Mouse (Mus musculus) lung, embryonic 14.5 days (tissue): ENCODE results near the gene Kcnma1. TPM values are rescaled to one million over a fixed set of nuclear protein-coding genes. Genes with fewer than 3 reads are reported as not detected.

ENCODE experiments used
- ATAC-seq: fragments of 200-750 bp; cut with Nextera tagmentation; 2 replicates; pipeline ENCODE4 v1.8.0; 2017; ENCODE audit warnings: mild to moderate bottlenecking, moderate TSS enrichment, moderate library complexity; ENCODE audit not compliant: insufficient read depth
- DNase-seq: peaks from one replicate; pipeline ENCODE4 v3.0.0-alpha.2; 2015
- H3K27ac ChIP-seq: fragments of 300-500 bp; sonication (generic); 2 replicates; pipeline ENCODE4 v1.5.1; 2014; ENCODE audit warnings: low read depth, mild to moderate bottlenecking, moderate library complexity
- H3K27me3 ChIP-seq: fragments of 300-500 bp; sonication (generic); 2 replicates; pipeline ENCODE4 v1.6.1; 2014; ENCODE audit warnings: low read length, control low read depth; ENCODE audit not compliant: insufficient read depth
- H3K36me3 ChIP-seq: fragments of 300-500 bp; sonication (generic); 2 replicates; pipeline ENCODE4 v1.6.1; 2014; ENCODE audit warnings: control low read depth; ENCODE audit not compliant: insufficient read depth
- H3K4me1 ChIP-seq: fragments of 300-500 bp; sonication (generic); 2 replicates; pipeline ENCODE4 v1.6.1; 2014; ENCODE audit warnings: antibody characterized with exemption, control low read depth; ENCODE audit not compliant: insufficient read depth
- H3K4me2 ChIP-seq: fragments of 300-500 bp; sonication (generic); 2 replicates; pipeline ENCODE4 v1.6.1; 2014; ENCODE audit warnings: mild to moderate bottlenecking
- H3K4me3 ChIP-seq: fragments of 300-500 bp; sonication (generic); 2 replicates; pipeline ENCODE4 v1.5.1; 2014; ENCODE audit warnings: low read depth, low read length
- H3K9ac ChIP-seq: fragments of 300-500 bp; sonication (generic); 2 replicates; pipeline ENCODE4 v1.6.1; 2014
- H3K9me3 ChIP-seq: fragments of 300-500 bp; sonication (generic); 2 replicates; pipeline ENCODE4 v1.6.1; 2016; ENCODE audit warnings: low read depth, low read length, control low read depth
- CTCF ChIP-seq: IDR thresholded peaks from 2 replicates; pipeline ENCODE4 v1.5.1; 2016; ENCODE audit warnings: antibody characterized with exemption, low read depth
- WGBS: fragments of 180-500 bp; shearing (Covaris S2); extraction: QIAGEN DNeasy Blood & Tissue Kit; methylation state at CpG from one replicate; pipeline ENCODE4 v1.1.7; 2014; 5-methylcytosine and 5-hydroxymethylcytosine counted together
- polyA plus RNA-seq: library from polyadenylated mRNA; unstranded; fragments of >200 nt; fragmentation: Nextera tagmentation; extraction: Ambion mirVana; gene quantifications from 2 replicates; pipeline ENCODE4 v1.2.1, GENCODE M21; 2014

Kcnma1 gene
- polyA plus RNA-seq, 1 experiment from 2014 or later = 1.5 TPM

GRCm38 (mm10) chr14:23651682-23652081 is 362.6 kb downstream of the Kcnma1 start:
- H3K27me3 ChIP-seq = no peaks in the 10 kb centered on the region
- TF ChIP-seq CTCF = no peak
- peak; percentile 42 for DNase-seq
- 61% methylated on average over 4 of the region's 4 CpGs for WGBS
- no peak overlapping the region for H3K4me2 ChIP-seq
- H3K36me3 ChIP-seq = no peaks in the 10 kb centered on the region
- H3K4me1 ChIP-seq = no peaks in the 10 kb centered on the region
- H3K4me3 ChIP-seq = no peak overlapping the region
- no peak overlapping the region for H3K27ac ChIP-seq
- H3K9ac ChIP-seq = no peak overlapping the region
- no peaks in the 10 kb centered on the region for H3K9me3 ChIP-seq
- ATAC-seq = no peak

- DNase-seq = no peak
- no peak for TF ChIP-seq CTCF
- Histone ChIP-seq H3K4me3 (no peak overlapping the region), H3K36me3 (no peaks in the 10 kb centered on the region), H3K4me1 (no peaks in the 10 kb centered on the region), H3K4me2 (no peak overlapping the region), H3K9me3 (no peaks in the 10 kb centered on the region), H3K27ac (no peak overlapping the region), H3K9ac (no peak overlapping the region), H3K27me3 (no peaks in the 10 kb centered on the region)
- ATAC-seq = no peak
- 70% methylated on average over 3 of the region's 3 CpGs for WGBS
Observed at GRCm38 (mm10) chr14:23650126-23650525, 364.2 kb downstream of the Kcnma1 start.

GRCm38 (mm10) chr14:23645361-23646063 is 368.8 kb downstream of the Kcnma1 start:
- WGBS = 76% methylated on average over 9 of the region's 9 CpGs
- H3K4me2 ChIP-seq = no peak overlapping the region
- no peak for ATAC-seq
- H3K36me3 ChIP-seq = no peaks in the 10 kb centered on the region
- no peak for TF ChIP-seq CTCF
- no peak overlapping the region for H3K9ac ChIP-seq
- H3K4me3 ChIP-seq = no peak overlapping the region
- DNase-seq = no peak
- no peaks in the 10 kb centered on the region for H3K4me1 ChIP-seq
- H3K27me3 ChIP-seq = no peaks in the 10 kb centered on the region
- no peak overlapping the region for H3K27ac ChIP-seq
- H3K9me3 ChIP-seq = no peaks in the 10 kb centered on the region

- H3K4me1 ChIP-seq = no peaks in the 10 kb centered on the region
- 80% methylated on average over 3 of the region's 3 CpGs for WGBS
- no peak overlapping the region for H3K4me2 ChIP-seq
- H3K27me3 ChIP-seq = no peaks in the 10 kb centered on the region
- TF ChIP-seq CTCF = no peak
- no peak for DNase-seq
- no peak for ATAC-seq
- no peaks in the 10 kb centered on the region for H3K9me3 ChIP-seq
- H3K36me3 ChIP-seq = no peaks in the 10 kb centered on the region
- H3K27ac ChIP-seq = no peak overlapping the region
- no peak overlapping the region for H3K9ac ChIP-seq
- no peak overlapping the region for H3K4me3 ChIP-seq
Observed at GRCm38 (mm10) chr14:23643162-23643561, 371.1 kb downstream of the Kcnma1 start.

- peak; percentile 28; the same call in 1 of the 2 replicates for TF ChIP-seq CTCF
- Histone ChIP-seq H3K27me3 (no peaks in the 10 kb centered on the region), H3K4me1 (no peaks in the 10 kb centered on the region), H3K36me3 (no peaks in the 10 kb centered on the region), H3K27ac (no peak overlapping the region), H3K9me3 (no peaks in the 10 kb centered on the region), H3K4me2 (no peak overlapping the region), H3K9ac (no peak overlapping the region), H3K4me3 (no peak overlapping the region)
- ATAC-seq (no peak), DNase-seq (no peak)
- WGBS = 41% methylated on average over 2 of the region's 2 CpGs
Observed at GRCm38 (mm10) chr14:23640665-23641064, 373.6 kb downstream of the Kcnma1 start.

GRCm38 (mm10) chr14:23638078-23638695 is 376.1 kb downstream of the Kcnma1 start:
- Histone ChIP-seq H3K27me3 (no peaks in the 10 kb centered on the region), H3K27ac (0 out of 2 replicates have a peak overlapping the region, but pooled peaks have one; percentile 36), H3K4me1 (no peaks in the 10 kb centered on the region), H3K36me3 (no peaks in the 10 kb centered on the region), H3K9ac (no peak overlapping the region), H3K4me2 (no peak overlapping the region), H3K4me3 (no peak overlapping the region), H3K9me3 (no peaks in the 10 kb centered on the region)
- 33% methylated on average over 3 of the region's 3 CpGs for WGBS
- no peak for TF ChIP-seq CTCF
- ATAC-seq = no peak
- DNase-seq = peak; percentile 4

GRCm38 (mm10) chr14:23635903-23636302 is 378.4 kb downstream of the Kcnma1 start:
- no peaks in the 10 kb centered on the region for H3K9me3 ChIP-seq
- 44% methylated on average over 4 of the region's 4 CpGs for WGBS
- no peak for TF ChIP-seq CTCF
- no peak for DNase-seq
- H3K4me2 ChIP-seq = no peak overlapping the region
- H3K9ac ChIP-seq = no peak overlapping the region
- H3K4me1 ChIP-seq = no peaks in the 10 kb centered on the region
- no peak for ATAC-seq
- no peak overlapping the region for H3K27ac ChIP-seq
- no peaks in the 10 kb centered on the region for H3K27me3 ChIP-seq
- H3K36me3 ChIP-seq = no peaks in the 10 kb centered on the region
- H3K4me3 ChIP-seq = no peak overlapping the region
